Mouse (Mus musculus): ENCODE measurements at regions not wholly inside any gene's neighbourhood (a gene's known extent, or its start where the extent isn't known, plus 50 kb on each side); places are given as distances from the start of the nearest gene placed in this dataset.

DNA sequence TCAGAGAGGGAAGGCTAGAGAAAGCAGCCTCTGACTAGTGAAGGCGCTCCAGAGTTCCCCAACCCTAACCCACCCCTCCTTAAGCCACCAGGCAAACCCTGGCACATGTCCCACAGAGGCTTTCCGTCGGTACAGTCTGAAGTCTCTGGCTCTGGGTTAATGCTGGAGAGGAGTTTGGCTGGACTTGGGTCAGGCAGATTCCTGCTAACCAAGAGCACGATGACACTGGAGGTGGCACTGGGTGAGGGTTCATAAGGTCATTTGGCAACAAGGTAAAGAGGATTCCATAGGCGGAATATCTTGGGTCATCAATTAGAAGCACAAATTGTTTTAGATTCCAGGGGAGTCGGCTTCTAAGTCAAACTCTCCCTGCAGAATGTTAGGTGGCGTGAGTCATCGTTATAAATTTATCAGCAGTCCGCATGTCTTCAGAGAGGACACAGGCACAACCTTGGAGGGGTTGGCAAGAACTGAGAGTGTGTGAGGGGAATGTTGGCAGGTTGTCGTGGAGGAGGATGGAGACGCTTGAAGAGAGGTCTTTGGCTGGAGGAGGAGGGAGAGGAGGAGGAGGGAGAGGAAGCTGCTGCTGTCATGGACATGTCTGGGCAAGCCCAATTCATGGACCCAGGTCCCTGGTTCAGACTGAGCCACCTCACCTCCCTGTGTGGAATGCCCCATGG, 138.4 kb downstream of the Utp6 start:
- DNase-seq = peak; percentile 65 to 84

DNA sequence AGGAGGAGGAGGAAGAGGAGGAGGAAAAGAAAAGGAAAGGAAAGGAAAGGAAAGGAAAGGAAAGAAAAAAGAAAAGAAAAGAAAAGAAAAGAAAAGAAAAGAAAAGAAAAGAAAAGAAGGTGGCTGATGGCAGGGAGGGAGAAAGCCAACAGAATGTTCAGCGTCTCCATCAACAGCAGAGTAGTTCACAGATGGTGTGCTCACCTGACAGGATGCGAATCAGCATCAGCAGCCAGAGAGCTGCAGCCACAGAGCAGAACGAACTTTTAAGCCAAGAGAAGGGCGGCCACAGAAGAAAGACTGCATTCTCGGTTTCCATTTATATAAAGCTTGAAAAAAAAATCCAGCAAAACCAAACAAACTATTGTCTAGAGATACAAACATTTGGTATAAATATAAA, 140.2 kb downstream of the Utp6 start:
- DNase-seq = no peak

DNA sequence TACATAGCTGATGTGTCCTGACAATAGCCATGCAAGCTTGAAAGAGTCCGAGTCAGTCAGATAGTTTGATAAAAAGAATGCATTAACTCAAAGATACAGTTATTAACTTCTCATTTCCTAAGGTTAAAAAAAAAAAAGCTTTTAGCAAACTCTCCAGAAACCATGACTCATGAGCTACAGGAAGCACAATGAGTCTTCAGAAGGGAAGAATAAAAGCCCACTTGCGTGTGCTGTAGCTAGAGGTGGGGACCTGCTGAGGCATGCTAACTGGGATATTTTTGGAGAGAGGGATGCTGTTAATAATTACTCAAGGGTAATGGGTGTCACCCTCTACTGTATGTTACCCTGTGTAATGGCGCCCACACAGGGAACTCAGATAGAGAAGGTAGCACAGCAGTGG, 147.0 kb downstream of the Utp6 start:
- DNase-seq = no peak

DNA sequence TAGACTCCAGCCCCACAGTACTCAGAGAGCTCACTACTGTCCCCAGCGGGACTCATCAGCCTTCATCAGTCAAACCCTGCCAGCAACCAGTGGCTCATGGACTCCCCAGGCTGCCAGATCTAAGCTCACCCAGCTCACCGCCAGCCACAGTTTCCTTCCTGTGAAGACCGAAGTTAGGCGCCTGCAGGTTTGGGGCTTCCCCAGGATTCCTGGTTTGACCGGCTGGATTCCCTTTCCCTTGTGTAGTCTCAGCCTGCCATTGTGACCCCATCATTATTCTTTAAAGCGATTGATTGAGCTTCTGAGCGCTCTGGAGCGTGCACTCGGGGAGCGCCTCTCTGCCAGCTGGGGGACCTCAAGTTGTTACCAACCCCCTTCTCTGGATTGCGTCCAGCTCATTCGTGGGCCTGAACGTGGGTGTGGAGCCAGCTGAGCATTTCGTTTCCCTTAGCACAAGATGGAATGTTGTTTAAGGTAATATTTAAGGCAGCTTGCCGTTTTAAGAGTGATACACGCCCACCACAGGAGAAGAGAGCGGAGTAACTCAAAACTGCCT, 155.2 kb downstream of the Utp6 start:
- DNase-seq = peak in 1 of 2 experiments; percentile 42

DNA sequence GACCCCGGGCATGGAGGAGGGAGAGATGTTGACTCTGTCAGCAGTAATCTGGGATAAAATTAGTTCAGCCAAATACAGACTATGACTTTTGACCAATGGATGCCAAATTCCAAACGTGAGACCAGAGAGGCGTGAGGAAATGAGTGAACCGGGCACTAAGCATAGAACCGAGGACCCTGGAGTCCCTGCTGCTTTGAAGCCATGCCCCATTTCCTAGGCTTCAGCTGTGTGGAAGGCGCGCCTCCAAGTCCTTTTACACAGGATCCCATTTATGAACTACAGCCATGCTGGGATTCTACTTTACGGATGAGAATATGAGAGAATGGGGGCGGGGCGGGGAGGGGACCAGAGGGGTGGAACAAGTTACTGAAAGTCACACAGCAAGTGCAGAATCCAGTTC, 155.8 kb downstream of the Utp6 start:
- DNase-seq = no peak

DNA sequence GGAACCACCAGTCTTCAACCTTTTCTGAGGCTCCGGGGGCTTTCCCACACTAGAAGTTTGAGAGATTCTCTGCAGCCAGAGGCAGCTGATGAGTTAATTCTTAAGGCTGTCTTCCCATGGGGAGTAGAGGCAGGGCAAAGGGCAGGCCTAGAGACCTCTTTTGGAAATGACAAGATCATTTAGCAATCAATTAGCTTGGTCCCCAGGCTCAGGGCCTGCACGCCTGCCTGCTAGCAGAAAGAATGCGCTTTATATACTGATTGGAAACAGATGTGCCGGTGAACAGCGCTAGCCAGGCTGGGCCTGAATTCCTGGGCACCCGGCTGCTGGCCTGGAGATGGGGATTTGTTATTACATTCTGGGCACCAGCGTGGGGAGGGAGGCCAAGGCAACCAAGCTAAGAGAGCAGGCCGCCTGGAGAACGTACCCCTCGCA, 156.2 kb downstream of the Utp6 start:
- DNase-seq = no peak

DNA sequence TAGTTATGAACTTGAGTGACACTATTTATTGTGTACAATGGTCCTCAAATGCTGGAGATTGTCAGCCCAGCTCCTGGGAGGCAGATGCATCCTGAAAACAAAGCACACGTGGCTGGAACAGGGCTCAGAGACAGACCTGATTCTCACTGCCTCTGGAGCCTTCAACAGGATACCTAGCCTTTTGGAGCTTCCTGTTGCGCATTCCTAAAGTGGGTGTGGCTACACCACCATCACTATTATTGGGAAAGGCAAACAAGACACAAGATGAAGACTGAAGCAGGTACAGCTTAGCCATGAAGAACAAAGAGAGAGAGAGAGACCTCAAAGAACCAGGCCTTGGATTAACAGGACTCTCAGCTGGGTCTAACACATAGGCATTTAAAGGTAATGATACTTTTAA, 158.2 kb downstream of the Utp6 start:
- DNase-seq = no peak

DNA sequence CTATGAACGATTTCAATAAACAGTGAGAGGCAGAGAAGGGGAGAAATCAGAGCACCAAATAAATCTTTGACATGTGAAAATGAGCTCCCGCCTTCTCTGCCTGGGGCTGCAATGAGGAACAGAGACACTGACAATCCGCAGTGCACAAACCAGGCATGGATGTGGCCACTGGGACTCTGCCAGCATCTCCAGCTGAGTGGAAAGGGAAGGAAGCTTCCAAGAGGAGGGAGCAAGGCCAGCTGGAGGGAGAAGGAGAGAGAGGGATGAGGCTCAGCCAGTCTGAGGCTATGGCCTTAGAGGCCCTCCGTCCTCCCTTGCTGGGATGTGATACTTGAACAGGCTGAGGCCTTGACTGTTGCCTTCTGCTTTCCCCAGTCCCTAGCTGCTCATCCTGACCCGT, 159.2 kb downstream of the Utp6 start:
- peak; percentile 65 to 71 for DNase-seq

DNA sequence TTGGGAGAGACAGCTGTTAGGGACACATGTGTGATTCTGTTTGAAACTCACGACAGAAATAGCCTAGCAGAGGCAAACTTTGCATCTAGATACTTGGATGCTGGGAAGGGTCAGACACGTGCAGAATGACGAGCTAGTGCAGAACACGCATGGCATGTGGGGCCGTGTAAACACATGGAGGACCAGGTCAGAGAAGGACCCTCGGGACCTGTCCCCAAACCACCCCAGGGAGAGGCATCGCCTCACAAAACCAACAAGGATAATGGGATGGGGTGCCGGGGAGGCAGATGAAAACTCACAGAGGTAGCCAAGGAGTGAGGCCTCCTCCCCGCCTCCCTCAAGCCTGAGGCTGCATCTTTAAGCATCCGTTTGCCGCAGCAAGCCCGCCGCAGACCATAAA, 159.6 kb downstream of the Utp6 start:
- DNase-seq = no peak

DNA sequence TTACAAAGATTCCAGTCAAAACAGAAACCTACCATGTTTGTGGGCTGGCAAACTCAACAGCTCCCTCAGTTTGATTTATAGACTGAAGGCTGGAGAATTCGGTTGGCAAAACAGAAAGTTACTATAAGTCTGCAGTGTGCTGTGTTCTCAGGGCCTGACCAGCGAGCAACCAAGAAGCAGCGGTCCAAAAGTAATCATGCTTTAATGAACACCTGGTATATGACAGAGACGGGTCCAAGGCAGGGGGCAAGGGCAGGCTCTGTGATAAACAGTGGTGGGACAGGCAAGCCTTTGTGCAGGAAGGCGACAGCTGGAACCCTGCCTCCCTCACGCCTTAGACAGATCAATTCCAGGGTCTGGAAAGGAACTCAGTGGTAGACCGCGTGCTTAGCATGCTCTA, 161.9 kb downstream of the Utp6 start:
- no peak for DNase-seq

DNA sequence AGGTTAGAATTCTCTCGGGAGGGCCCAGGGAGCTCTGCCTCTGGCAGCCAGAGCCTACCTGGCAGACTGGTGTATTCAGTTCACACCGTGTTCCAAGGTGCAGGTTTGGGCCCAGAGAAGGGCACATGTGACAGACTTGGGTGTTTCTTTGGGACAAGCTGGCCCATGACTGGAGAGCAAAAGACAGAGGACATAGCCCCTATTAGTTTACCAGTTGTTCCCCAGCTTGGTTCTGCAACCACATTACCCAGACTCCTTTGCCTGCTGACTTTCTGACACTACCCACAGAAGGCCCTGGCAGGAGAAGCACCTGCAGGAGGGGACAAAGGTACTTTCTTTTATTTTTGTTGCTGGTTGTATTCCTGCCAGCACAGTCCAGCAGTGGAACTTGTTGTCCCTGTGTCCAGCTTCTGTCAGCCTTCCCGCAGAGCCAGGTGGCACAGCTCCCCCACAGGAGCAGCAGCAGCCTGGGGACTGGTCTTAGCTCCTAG, 173.9 kb downstream of the Utp6 start:
- peak; percentile 35 to 74 for DNase-seq

DNA sequence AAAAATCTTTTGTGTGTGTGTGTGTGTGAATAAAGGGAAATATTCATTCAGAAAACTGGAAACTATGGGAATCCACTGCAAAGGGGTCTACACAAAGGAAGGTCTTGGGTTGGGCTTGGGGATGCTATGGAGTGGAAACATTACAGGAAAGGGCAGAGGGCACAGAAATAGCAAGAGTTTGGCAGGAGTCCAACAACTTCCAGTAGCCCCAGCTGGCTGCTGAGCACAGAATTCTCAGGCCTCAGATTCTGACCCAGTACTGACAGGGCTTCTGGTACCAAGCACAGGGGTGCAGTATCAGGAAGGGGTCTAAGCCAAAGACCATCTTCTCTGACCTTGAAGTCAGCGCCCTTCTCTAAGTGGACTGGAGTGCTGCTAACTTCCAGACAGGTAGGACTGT, 174.4 kb downstream of the Utp6 start:
- peak; percentile 52 to 62 for DNase-seq

DNA sequence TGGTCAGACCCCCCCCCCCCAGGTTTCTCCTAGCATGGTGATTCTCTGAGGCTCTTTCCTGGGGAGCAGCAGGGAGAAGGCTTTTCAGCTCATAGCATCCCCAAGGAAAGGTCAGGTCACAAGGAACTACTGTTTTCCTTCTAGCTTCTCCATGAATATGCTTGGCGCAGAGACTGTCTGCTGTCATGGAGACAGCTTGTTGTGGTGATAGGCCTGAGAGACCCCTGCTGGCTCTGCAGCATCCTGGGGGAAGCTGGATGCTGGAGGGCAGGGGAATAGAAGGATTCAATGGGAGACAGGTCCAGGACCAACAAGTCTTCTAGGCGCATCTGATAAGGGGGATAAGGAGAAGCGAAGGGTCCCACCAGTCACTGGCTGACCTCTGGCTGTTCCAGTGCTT, 178.1 kb downstream of the Utp6 start:
- peak in 1 of 2 experiments; percentile 16 for DNase-seq

DNA sequence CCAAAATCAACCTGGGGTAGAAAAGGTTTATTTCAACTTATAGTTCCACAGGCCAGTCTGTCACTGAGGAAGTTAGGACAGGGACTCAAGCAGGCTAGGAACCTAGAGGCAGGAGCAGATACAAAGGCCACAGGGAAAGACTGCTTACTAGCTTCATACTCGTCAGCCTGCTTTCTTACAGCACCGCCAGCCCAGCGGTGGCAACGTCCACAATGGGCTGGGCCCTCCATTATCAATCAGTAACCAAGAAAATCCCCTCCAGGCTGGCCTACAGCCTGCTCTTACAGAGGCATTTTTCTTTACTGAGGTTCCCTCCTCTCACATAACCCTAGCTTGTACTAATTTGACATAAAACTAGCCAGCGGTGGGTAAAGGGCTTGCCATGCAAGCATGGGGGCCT, 180.2 kb downstream of the Utp6 start:
- DNase-seq = peak; percentile 61 to 82

DNA sequence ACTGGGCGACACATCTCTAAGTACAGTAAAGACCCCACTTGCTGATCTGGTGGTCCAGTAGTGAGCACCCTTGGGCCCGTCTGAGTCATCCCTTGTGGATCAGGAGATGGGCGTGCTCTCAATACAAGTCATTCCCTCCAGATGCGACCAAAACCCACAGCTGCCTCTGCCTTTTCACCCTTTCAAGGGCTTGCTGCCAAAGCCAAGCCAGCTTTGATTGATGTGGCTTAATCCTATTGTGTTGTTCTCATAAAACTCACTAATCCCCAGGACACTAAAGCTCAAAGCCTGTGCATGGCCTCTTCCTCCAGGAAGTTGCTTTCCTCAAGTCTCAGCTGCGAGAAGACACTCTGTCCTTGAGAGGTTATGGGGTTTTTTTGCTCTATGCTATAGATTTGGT, 182.4 kb downstream of the Utp6 start:
- DNase-seq = peak in 1 of 2 experiments; percentile 31

DNA sequence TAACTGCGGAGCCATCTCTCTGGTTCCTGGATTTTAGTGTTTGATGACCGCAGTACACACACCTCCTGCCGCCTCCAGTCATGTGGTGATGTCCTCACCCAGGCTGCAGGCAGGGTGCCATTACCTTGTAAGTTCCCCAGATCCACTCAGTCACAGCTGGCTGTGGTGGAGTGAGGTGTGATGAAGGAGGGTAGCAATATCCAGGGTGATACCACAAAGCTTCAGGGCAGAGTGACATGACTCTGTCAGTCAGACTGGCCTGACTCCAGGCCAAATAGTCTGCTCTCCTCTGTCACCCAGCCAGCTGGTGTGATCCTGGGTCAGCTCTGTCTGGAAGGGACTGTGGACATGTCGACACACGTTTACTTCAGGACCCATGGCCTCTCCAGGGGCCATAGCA, 183.7 kb downstream of the Utp6 start:
- peak; percentile 43 to 74 for DNase-seq

DNA sequence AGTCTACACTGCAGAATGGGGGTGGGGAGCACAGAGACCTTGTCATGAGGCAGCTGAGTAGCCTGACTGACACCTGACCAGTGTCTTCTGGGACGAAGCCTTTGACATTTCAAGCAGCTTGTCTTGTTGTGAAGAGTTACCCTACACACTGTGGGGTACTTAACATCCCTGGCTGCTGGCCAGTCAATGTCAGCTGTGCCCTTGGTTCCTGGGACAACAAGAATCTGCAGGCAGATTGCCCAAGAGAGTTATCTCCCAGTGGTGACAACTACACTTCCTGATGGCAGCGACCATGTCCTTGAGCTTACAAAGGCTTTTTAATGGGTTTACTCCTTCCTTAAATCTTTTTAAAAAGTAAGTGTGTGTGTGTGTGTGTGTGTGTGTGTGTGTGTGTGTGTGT, 184.2 kb downstream of the Utp6 start:
- DNase-seq = peak in 1 of 2 experiments; percentile 49

DNA sequence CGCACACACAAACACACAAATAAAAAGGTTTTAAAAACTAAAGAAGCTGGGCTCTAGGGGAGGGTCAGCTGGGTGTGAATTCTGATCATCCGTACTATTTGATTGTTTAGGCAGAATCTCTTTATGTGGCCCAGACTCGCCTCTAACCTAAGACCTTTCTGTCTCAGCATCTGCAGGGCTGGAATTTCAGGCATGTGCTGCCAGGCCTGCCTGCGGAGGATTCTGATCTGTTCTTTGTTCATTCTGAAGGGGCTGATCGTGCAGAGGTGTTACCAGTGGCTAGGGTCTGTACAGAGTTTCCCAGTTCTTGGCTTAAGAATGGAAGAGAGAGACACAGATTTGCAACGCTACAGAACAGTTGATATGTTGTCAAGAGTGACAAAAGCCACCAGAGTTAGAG, 185.6 kb downstream of the Rab11fip4 start:
- DNase-seq = peak in 1 of 2 experiments; percentile 34

DNA sequence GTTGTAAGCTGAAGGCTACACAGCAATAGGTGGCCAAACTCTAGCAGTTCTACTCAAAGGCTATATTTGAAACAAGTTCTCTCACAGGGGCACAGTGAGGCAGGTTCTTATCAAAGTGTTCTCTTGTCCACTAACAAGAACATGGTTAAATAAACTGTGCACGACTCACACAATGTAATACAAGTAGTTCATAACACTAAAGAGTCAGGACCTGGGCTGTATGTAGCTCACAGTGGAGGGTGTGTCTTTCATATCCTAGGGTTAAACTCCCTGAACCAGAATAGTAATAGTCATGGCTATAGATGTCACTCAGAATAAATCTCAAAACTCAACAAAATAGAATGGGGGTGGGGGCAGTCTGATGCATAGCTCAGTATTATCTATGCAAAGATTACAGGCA, 182.7 kb downstream of the Rab11fip4 start:
- no peak for DNase-seq

DNA sequence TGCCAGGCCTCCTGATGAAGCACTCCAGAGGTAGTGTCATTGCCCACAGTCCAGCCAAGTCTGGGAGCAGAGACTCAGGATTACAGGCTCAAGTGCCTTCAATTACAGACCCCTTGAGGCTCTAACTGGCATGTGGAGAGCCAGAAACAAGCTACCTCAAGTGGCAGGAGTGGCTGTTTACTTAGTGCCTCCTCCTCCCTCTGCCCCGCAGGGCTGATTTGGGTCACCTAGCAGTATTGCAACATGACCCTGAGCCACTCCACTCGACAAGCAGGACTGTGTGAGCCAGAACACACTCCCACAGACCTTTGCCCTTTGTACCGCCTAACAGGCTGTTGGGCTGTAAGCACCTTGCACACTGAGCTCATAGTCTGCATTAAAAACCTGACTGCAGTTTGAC, 180.4 kb downstream of the Rab11fip4 start:
- peak; percentile 78 to 94 for DNase-seq

DNA sequence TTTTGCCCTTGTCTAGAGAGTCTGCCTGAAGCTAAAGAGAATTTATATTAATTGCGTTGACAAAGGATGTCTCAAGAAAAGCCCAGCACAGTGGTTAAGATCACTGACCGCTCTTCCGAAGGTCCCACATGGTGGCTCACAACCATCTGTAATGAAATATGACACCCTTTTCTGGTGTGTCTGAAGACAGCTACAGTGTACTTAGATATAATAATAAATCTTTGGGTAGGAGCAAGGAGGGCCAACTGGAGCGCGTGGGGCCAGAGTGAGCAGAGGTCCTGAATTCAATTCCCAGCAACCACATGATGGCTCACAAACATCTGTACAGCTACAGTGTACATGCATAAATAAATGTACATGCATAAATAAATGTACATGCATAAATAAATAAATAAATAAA, 176.1 kb downstream of the Rab11fip4 start:
- peak in 1 of 2 experiments; percentile 7 for DNase-seq

DNA sequence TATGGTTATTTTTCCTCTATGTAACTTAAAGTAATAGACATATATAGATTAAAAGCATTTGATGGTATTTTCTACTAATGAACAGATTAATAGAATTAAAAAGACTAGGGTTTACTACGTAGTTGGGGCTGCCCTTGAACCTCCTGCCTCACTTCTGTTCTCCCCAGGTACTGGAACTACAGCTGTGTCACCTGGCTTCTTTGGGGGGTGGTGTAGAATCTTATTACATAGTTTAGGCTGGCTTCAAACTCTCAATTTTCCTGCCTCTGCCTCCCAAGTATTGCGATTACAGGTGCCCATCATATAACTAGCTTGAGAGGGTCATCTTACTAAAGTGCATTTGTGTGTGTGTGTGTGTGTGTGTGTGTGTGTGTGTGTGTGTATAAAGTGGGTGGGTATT, 175.0 kb downstream of the Rab11fip4 start:
- peak in 1 of 2 experiments; percentile 8 for DNase-seq

DNA sequence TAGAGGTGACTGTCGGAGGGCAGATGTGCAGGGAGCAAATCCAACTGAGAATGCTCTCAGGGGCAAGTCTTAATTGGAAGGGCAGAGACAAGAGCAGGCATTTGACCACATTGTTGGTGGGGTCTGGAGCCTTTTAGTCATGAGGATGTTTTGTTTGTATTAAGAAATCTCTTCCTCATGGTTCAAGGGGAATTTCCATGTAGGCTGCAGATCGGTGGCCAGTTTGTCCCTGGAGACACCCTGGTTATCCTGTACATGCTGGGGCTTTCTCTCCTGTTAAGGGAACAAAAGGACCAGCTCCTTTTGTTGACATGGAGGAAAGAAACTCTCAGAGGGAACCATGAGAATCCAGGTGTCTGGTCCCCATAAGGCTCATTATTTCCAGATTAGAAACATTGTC, 174.4 kb downstream of the Rab11fip4 start:
- peak in 1 of 2 experiments; percentile 6 for DNase-seq

DNA sequence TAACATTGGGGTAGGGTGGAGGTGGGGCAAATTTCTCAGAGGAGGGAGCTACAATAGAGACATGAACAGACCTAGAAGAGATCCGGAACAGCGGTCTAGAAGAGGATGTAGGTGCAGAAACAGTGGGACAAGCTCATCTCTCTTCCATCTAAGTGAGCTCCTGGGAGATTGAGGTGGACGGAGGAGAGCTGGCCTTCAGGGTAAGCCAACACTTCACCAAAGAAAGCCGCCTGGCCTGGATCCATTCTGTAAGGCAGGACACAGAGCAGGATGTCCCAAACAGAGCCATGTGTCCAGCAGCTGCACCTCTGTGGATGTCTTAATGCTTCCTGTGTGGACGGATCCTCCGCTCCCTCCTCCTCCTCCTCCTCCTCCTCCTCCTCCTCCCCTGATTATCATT, 173.0 kb downstream of the Rab11fip4 start:
- DNase-seq = peak in 1 of 2 experiments; percentile 11

DNA sequence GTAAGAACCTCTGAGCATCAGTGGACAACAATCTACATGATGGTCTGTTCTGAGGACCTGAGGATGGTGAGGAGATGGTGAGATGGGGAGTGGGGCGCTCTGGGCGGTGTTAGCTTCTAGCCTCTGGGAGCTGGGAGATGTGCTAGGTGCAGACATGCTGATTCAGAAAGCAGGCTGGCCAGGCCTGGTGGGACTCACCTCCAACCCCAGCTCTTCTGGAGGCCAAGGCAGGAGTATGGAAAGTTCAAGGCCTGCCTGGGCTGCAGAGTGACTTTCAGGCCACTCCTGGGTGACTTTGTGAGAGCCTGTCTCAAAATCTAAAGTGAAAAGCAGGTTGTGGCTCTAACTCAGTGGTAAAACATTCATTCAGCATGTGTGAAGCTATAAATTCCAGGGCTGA, 171.6 kb downstream of the Rab11fip4 start:
- peak in 1 of 2 experiments; percentile 21 for DNase-seq
